Mouse (Mus musculus) right cerebral cortex, postnatal 10 days (tissue): ENCODE measurements around the gene Gm20388.
"Not testable (repeated sequence)": the region's sequence is repeated elsewhere in the genome, so short reads cannot be mapped to it uniquely, and the experiment has no call there.

Experiments used
- DNase-seq, 2 experiments: peaks; one replicate each; pipeline ENCODE4 v3.0.0; 2021; ENCODE audit warnings: low spot score in 2 of 2

Gene Gm20388

GRCm38 (mm10) chr8:123041008-123041773 lies 3130.6 kb downstream of the Gm20388 start:
- peak; percentile 62 to 72 for DNase-seq

DNA sequence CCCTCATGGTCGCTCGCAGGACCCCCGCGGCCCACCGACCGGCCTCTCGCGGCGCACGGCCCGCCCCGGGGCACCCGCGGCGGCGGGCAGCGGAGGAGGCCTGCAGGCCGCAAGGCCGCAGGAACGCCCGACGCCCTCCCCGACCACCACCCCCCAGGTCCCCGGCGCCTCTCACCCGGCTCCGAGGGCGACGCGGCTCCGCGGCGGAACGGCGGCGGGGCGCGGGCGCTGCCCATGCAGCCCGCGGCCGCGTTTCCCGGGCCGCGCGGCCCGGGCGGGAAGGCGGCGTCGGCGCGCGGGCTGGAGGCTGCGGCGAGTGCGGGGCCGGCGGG lies 3131.1 kb downstream of the Gm20388 start:
- DNase-seq: no peak

DNA sequence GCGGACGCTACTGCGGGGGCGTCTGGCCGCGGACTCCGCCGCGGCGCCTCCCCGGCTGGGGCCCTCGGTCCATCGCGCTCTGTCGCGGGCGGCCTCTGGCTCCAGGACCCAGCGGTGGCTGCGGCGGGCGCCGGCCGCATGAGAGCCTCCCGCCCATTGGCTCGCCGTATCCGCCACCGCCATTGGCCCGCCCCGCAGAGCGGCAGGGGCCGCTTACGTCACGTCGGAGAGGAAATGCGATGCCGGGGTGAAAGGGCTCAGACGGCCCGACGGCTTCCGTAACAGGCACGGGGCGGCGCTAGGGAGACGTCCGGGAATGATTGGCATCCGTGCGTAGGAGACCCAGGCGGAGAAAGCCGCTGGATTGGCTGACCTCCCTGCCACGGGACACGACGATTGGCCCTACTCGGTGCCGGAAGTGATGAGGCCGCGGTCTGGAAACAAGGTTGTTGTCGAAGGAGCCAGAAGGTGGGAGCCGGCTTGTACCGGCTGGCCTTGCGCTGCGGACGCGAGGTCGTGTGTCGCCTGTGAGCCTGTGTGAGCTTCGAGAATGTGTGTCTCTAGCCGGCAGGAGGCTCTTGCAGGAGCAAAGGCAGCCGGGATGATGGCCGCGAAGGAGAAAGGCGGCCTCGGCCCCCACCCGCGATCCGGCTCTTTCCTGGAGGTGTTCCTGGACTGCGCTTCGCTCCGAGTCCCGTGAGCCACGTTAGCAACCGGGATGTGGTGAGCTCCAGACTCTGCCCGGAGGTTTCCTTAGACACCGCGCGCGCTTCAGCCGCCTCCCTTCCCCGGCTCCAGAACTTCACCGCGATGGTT lies 3131.7 kb downstream of the Gm20388 start, which contains the start of gene Ankrd11:
Gene Ankrd11 (minus strand): TSS at position 120 of the 816 bp plus-strand sequence.
- DNase-seq: peak; percentile 100

DNA sequence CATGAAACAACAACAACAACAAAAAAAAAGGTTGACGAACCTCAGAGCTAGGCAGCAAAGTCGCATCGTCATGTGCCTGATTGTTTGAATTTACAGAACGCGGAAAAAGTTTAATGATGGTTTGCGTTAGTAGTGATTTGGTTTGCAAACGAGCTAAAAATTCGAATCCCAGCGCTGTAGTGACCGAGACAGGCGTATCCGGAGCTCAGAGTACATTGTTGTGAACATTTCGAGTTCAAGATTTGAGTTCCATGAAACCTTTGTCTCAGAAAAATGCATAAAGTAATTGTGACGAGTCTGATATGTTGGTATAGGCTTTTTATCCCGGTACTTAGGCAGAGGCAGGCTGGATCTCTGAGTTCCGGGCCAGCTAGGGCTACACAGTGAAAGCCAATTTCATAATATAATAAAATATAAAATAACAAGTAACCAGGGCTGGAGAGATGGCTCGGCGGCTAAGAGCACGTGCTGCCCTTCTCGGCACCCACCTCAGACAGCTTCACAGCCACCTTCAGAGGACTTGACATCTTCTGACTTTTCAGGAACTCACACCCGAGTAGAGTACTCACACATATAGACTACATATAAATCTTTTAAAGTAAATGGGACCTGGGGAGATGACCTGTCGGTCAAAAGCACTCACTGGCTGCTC lies 3132.5 kb downstream of the Gm20388 start:
- DNase-seq: no peak

DNA sequence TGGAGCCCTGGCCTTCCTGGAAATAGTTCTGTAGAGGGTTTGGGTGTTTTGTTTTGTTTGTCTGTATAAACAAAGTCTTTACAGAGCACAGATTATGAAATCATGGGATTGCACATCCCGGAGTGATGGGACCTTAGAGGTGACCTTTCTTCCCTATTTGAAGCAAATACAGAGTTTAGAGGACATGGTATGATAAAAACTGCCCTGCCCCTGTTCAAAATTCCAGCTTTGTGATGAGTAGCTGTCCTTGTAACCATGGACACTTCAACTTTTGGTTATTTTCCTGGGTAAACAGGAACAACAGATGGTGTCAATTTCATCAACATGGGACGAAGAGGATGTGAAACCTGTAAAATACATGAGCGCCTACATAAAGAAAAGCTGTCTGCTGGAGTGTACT lies 3133.3 kb downstream of the Gm20388 start:
- no peak for DNase-seq

DNA sequence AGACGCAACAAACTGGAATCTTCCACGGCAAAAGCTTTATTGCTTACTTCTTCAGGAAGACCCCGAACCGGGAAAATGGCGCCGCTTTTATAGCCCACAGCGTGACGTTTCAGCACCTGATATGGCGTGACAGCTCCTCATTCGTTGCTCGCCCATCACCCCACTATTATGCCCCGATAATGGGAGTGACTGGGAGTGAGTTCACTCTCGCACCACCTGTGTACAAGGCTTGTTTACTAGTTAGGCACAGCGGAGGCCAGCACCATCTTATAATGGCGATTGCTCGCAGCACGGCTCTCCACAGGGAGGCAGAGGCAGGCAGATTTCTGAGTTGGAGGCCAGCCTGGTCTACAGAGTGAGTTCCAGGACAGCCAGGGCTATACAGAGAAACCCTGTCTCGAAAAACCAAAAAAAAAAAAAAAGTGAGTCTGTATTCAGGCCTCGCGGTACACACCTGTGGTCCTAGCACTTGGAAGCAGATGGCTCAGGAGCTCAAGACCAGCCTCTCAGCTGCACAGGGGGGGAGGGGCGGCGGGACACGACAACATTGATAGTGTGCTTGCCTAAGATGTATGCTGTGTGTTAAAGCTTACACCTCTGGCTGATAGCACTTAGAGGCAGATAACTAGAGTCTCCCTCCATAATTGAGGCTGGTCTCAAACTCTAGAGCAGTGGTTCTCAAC lies 3134.2 kb downstream of the Gm20388 start:
- DNase-seq: not testable (repeated sequence)

- DNase-seq: no peak
Observed at GRCm38 (mm10) chr8:123046706-123047105, 3136.1 kb downstream of the Gm20388 start.

DNA sequence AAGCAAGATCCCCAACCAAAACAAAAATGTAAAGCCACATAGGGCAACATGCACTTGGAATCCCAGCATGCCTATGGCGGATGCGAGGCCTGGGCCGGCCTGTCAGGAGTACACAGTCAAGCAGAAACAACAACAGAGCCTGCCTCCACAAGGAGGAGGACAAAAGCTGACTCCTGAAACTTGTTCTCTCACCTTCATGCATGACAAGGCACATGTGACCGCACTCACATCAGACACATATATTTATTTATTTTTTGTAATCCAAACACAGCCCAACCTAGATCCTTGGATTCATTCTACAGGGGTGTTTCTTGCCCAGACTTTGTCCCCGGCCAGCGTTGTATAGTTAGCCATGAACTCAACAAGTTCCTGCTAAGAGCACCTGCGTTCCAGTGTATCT lies 3137.2 kb downstream of the Gm20388 start:
- no peak for DNase-seq

GRCm38 (mm10) chr8:123048402-123048801 lies 3137.8 kb downstream of the Gm20388 start:
- no peak for DNase-seq

- DNase-seq: no peak
Observed at GRCm38 (mm10) chr8:123051458-123051857, 3140.8 kb downstream of the Gm20388 start.

DNA sequence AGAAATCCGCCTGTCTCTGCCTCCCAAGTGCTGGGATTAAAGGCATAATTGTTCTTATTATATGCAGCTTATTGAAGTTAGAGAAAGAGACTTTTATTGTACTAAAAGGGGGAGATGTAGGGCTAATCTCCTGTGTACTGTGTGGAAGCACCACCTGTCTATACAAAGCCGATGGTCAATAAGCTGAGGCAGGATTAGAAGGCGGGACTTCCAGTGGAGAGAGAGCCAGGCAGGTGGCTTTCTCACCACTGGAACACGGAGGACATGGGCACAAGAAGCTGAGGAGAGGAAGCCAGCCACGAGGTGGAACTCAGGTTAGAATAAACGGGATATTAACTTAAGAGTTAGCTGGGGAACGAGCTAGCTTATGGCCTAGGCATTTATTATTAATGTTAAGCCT lies 3152.1 kb downstream of the Gm20388 start, which contains the start of gene Spg7:
Gene Spg7 (plus strand): TSS at position 222 of the 400 bp plus-strand sequence.
- DNase-seq: no peak

GRCm38 (mm10) chr8:123064072-123064471 lies 3153.4 kb downstream of the Gm20388 start:
- DNase-seq: no peak

DNA sequence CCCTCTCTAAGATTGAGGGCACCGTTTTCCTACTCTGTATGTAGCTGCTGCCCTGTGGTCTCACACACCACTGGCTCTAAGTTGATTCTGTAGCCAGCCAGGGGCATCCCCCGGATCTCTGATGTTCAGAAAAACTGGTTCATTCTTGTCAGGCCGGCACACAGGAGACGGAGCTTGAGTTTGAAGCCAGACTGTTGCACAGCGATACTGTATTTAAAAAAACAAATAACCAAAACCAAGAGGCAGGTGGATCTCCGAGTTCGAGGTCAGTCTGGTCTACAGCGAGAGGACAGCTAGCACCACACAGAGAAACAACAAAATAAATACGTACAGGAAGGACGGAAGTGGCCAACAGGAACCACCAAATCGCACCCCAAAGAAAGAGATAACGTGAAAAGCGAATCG lies 3154.2 kb downstream of the Gm20388 start:
- no peak for DNase-seq

DNA sequence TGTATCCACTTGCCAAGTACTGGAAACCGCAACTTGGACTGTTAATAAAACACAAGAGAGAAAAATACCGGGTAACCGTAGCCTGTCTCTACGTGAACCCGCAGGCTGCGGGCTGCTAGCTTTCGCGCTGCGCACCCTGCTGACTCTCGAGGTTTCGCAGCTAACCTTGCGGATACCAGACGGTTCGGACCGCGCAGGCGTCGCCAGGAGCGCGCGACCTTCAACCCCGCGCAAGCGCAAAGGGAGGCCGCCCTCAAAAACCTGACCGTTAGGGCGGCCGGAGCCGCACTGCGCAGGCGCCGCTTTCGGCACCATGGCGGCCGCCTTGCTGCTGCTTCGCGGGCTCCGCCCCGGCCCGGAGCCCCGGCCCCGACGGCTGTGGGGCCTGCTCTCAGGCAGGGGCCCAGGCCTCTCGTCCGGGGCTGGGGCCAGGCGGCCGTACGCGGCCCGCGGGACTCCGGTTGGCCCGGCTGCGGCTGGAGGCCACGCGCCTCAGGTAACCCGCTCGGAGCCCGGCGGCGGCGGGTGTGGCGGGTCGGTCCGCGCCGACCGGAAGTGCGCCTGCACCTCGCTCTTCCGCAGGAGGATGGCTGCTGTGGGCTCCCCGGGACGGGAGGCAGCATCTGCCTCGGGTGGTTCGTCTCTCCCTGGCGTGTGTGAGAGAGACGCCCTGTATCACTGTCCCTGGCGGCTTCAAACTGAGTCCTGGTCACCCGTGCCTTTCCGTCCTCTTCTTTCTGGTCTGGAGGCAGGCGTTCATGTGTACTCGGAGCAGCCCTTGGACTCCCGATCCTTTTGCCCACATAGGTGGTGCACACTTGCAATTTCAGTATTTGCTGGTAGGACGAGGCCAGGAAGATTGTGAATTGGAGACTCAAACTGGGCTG lies 3154.8 kb downstream of the Gm20388 start:
- DNase-seq: peak; percentile 97 to 98

GRCm38 (mm10) chr8:123066101-123066683 lies 3155.6 kb downstream of the Gm20388 start:
- no peak for DNase-seq

- DNase-seq: no peak
Observed at GRCm38 (mm10) chr8:123071176-123071575, 3160.5 kb downstream of the Gm20388 start.

DNA sequence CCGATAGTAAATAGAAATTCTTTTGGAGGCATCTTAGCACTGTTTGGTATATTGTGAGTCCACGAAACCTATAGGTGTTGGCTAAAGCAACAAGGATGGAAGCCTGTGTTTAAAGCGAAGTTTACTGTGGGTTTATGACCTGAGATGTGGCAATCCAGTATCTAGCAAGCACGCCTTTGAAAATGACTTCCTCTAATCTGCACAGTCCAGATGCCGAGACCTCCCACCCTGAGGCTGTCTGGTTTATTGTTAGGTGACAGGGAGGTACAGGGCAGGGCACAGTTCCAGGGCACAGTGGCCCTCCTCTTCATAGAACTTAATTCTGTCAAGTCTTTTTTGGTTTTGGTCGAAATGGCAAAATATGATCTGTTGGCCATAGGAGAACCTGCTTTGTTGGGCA lies 3166.6 kb downstream of the Gm20388 start:
- no peak for DNase-seq

DNA sequence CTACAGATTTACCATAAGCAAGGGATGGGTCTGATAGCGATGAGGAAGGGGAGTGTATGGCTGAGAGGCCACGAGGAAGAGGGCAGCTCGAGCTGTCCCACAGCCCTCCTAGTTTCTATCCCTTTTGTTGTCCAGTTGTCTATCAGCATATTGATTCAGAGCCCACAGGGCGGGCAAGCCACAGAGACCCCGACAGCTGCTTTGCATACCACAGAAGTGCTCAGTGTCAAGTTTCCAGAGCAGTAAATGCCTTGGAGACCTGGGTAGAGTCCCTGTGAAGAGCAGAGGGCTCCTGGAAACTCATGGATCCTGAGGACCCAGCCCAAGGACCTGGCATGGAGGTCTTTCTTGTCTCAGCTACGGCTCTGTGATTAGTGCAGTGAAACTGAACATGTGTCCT lies 3172.4 kb downstream of the Gm20388 start:
- DNase-seq: no peak

DNA sequence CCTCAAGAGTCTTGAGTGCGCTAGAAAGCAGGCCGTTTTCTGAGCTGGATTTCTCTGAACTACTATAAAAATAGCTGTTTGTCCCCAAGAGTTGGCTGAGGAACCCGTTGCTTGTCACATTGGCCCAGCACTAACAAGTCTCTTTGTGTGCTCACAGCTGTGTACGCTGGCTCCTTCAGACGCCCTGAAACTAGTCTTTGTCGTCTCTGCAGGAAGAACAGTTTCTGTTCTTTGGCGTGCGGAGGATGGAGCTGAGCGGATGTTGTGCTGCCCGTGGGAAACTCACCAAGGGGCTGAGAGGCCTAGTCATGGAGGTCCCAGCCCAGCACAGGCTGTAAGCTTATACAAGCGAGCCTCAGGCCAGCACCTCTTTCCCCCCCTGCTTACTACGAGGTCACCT lies 3173.0 kb downstream of the Gm20388 start:
- DNase-seq: peak; percentile 72 to 86

DNA sequence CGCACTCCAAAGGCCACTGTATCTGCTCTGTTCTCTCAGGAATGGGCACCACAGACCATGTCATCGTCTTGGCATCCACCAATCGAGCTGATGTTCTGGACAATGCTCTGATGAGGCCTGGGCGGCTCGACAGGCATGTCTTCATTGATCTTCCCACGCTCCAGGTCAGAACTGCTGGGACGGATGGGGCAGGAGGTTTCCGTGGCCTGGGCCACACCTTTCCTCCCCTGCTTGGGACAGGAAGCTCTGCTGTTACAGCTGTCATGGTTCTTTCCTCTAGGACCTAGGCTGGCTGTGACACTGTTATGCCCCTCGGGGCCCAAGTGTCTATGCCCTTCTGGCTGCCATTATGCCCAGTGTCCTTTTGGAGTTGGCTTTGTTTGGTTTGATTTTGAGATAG lies 3176.6 kb downstream of the Gm20388 start:
- no peak for DNase-seq
